Mouse (Mus musculus) ES-E14 (cell line): ENCODE data around the gene Nelfb. TPM values are rescaled to one million over a fixed set of nuclear protein-coding genes. Genes with fewer than 3 reads are reported as not detected.
A peak's percentile ranks its signal among the peaks of the same experiment; 100 is the strongest.

Source experiments
- DNase-seq: peaks from one replicate; pipeline ENCODE4 v3.0.0-alpha.2; 2013; ENCODE audit warnings: low read depth, low spot score
- H3K27ac ChIP-seq: 2 replicates; pipeline ENCODE4 v1.5.1; 2012; ENCODE audit warnings: low read depth, mild to moderate bottlenecking, low read length, moderate library complexity, mixed read lengths; ENCODE audit not compliant: poor library complexity, insufficient read depth, severe bottlenecking
- H3K36me3 ChIP-seq: 2 replicates; pipeline ENCODE4 v1.6.1; 2012; ENCODE audit warnings: mild to moderate bottlenecking, low read length, moderate library complexity, mixed read lengths; ENCODE audit not compliant: control insufficient read depth, poor library complexity, insufficient read depth, severe bottlenecking
- H3K4me1 ChIP-seq, 2 experiments: fragments of 150-350 bp in 1 of 2; sonication (generic) in 1 of 2; 2 replicates each; pipeline ENCODE4 v1.6.1; 2012; ENCODE audit warnings: low read length in 2 of 2, mild to moderate bottlenecking in 1 of 2, mixed read lengths in 1 of 2; ENCODE audit not compliant: control insufficient read depth in 2 of 2, insufficient read depth in 2 of 2, poor library complexity in 1 of 2
- H3K4me3 ChIP-seq, 2 experiments: fragments of 150-350 bp in 1 of 2; sonication (generic) in 1 of 2; 2 replicates each; pipeline ENCODE4 v1.5.1; 2012; ENCODE audit warnings: low read length in 2 of 2, low read depth in 1 of 2, mild to moderate bottlenecking in 1 of 2, mixed read lengths in 1 of 2; ENCODE audit not compliant: insufficient read depth in 1 of 2, poor library complexity in 1 of 2, severe bottlenecking in 1 of 2
- H3K9ac ChIP-seq: 2 replicates; pipeline ENCODE4 v1.6.1; 2012; ENCODE audit warnings: low read depth, mild to moderate bottlenecking, low read length, mixed read lengths; ENCODE audit not compliant: poor library complexity, insufficient read depth, severe bottlenecking
- H3K9me3 ChIP-seq: fragments of 150-350 bp; sonication (generic); 2 replicates; pipeline ENCODE4 v1.6.1; 2012; ENCODE audit warnings: low read depth, mild to moderate bottlenecking, low read length; ENCODE audit not compliant: control insufficient read depth, insufficient read depth
- CHD2 ChIP-seq: IDR thresholded peaks from 2 replicates; pipeline ENCODE4 v1.6.1; 2014; ENCODE audit warnings: mild to moderate bottlenecking, low read depth, low read length, inconsistent platforms
- HCFC1 ChIP-seq: IDR thresholded peaks from 2 replicates; pipeline ENCODE4 v1.6.1; 2012; ENCODE audit warnings: low read length, inconsistent platforms, borderline replicate concordance; ENCODE audit not compliant: insufficient read depth
- MAFK ChIP-seq: IDR thresholded peaks from 2 replicates; pipeline ENCODE4 v1.6.1; 2014; ENCODE audit warnings: mild to moderate bottlenecking, low read depth, low read length, inconsistent platforms; ENCODE audit not compliant: insufficient read depth
- ZC3H11A ChIP-seq: IDR thresholded peaks from 2 replicates; pipeline ENCODE4 v1.6.1; 2012; ENCODE audit warnings: low read depth, mild to moderate bottlenecking, inconsistent platforms, low read length, borderline replicate concordance
- ZNF384 ChIP-seq: IDR thresholded peaks from 2 replicates; pipeline ENCODE4 v1.6.1; 2012; ENCODE audit warnings: low read depth, low read length, inconsistent platforms
- in situ Hi-C, 2 experiments: fragments of 600-800 bp; cut with MboI; formaldehyde crosslinking; loops; one replicate each; pipeline ENCODE4 v1.15.1; 2025; ENCODE audit warnings: low sequenced_read_pairs in 2 of 2, inconsistent platforms in 1 of 2; ENCODE audit not compliant: unreplicated experiment in 2 of 2
- total RNA-seq: library from RNA; depleted of rRNA; stranded (reverse); fragments of 300-350 nt; gene quantifications from 2 replicates; pipeline ENCODE4 v1.2.3, GENCODE M21; 2012

The Nelfb gene
- total RNA-seq, 1 experiment: 50.9 TPM

- Histone ChIP-seq H3K9ac (no peak overlapping the region), H3K27ac (no peak overlapping the region), H3K9me3 (no peaks in the 10 kb centered on the region), H3K36me3 (no peaks in the 10 kb centered on the region), H3K4me3 (no peak overlapping the region), H3K4me1 (peaks cover 0 to 7% of the 10 kb centered on the region in 2 experiments; a peak in 1 of 4 replicates)
- no peak for DNase-seq
- in situ Hi-C loops: no loop called here
- no peak for TF ChIP-seq HCFC1
- no peak for TF ChIP-seq ZC3H11A
- TF ChIP-seq ZNF384: no peak
- TF ChIP-seq CHD2: no peak
- no peak for TF ChIP-seq MAFK
Measured at GRCm38 (mm10) chr2:25176573-25176972, 34.7 kb downstream of the Nelfb start.

DNA sequence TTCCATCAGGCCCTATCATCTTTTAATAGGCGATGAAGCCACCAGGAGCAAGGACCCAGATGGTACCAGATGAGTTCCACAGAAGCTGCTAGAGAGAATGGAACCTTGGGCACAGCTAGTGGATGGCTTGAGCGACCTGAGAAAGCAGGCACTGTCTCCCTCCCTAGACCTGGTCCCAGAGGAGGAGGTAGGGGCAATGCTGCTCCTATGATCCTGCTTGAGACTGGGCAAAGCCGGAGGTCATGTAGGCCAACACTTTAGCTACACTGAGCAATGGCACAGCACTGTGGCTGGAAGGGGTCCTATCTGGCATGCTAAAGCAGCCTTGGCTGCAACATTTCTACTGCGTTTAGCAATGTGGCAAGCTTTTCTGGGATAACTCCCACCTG, 35.6 kb downstream of the Nelfb start:
- in situ Hi-C loops: no loop called here
- no peaks in the 10 kb centered on the region for H3K36me3 ChIP-seq
- no peaks in the 10 kb centered on the region for H3K9me3 ChIP-seq
- H3K27ac ChIP-seq: no peak overlapping the region
- TF ChIP-seq ZC3H11A (no peak), MAFK (no peak), CHD2 (no peak), ZNF384 (no peak), HCFC1 (no peak)
- no peak for DNase-seq
- peaks cover 0 to 7% of the 10 kb centered on the region in 2 experiments; a peak in 1 of 4 replicates for H3K4me1 ChIP-seq
- no peak overlapping the region for H3K9ac ChIP-seq
- no peak overlapping the region for H3K4me3 ChIP-seq

GRCm38 (mm10) chr2:25174866-25175689, 36.2 kb downstream of the Nelfb start:
- H3K4me1 ChIP-seq: peaks cover 0 to 7% of the 10 kb centered on the region in 2 experiments; a peak in 1 of 4 replicates
- H3K27ac ChIP-seq: no peak overlapping the region
- in situ Hi-C loops: no loop called here
- no peak overlapping the region for H3K4me3 ChIP-seq
- H3K9me3 ChIP-seq: no peaks in the 10 kb centered on the region
- TF ChIP-seq ZNF384 (no peak), CHD2 (no peak), ZC3H11A (no peak), MAFK (no peak), HCFC1 (no peak)
- no peak for DNase-seq
- H3K9ac ChIP-seq: no peak overlapping the region
- H3K36me3 ChIP-seq: no peaks in the 10 kb centered on the region

DNA sequence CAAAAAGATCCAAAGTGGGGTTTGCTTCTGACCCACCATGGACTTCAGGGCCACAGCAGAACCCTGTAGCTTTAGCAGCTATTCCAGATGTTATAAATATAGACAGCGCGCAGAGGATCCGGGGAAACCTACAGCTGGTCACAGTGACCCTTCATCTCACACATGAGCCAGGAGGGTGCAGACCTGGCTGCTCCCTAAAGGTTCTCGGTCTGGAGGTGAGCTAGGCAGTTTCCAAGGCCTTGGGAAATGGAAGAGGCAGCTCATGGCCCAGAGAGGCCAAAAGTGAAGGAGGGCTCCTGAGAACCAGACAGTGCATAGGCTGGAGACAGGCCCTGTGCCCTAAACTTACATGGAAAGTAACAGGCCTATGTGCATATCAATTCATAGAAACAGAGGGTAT, 37.5 kb downstream of the Nelfb start:
- Histone ChIP-seq H3K4me3 (no peak overlapping the region), H3K9ac (no peak overlapping the region), H3K27ac (no peak overlapping the region), H3K4me1 (peaks cover 2 to 13% of the 10 kb centered on the region in 2 experiments; a peak in 3 of 4 replicates), H3K9me3 (no peaks in the 10 kb centered on the region), H3K36me3 (no peaks in the 10 kb centered on the region)
- in situ Hi-C loops: no loop called here
- TF ChIP-seq MAFK (no peak), ZNF384 (no peak), HCFC1 (no peak), ZC3H11A (no peak), CHD2 (no peak)
- no peak for DNase-seq

DNA sequence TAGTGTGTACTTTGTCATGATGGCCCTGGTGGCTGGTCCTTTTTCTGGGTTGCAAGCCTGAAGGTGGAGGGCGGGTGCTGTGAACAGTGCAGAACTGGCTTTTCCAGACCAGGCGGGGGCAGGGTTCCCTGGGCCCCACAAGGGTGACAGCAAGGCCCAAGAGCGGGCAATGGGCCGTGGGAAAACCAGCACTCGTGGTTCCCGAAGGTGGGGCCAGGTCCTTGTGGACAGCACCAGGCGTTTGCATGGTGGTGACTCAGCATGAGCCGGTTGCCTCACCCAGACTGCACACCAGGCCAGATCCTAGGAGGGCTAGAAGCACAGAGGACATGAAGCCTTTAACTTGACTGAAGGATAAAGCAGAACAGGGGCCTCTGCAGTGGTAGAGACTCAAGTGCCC, 38.7 kb downstream of the Nelfb start:
- Histone ChIP-seq H3K27ac (no peak overlapping the region), H3K4me3 (no peak overlapping the region), H3K36me3 (no peaks in the 10 kb centered on the region), H3K9me3 (no peaks in the 10 kb centered on the region), H3K4me1 (peaks cover 6 to 19% of the 10 kb centered on the region in 2 experiments; a peak in 3 of 4 replicates), H3K9ac (no peak overlapping the region)
- in situ Hi-C loops: no loop called here
- no peak for DNase-seq
- TF ChIP-seq HCFC1 (no peak), ZC3H11A (no peak), MAFK (0 out of 2 replicates have a peak, but pooled peaks have one; percentile 20), ZNF384 (no peak)
